Mouse (Mus musculus) thymus, postnatal 14 days (tissue): ENCODE results near the gene Pgap2.
A peak's percentile ranks its signal among the peaks of the same experiment; 100 is the strongest.

Experiments
- DNase-seq: peaks from one replicate; pipeline ENCODE4 v3.0.0; 2021

Pgap2 gene

DNA sequence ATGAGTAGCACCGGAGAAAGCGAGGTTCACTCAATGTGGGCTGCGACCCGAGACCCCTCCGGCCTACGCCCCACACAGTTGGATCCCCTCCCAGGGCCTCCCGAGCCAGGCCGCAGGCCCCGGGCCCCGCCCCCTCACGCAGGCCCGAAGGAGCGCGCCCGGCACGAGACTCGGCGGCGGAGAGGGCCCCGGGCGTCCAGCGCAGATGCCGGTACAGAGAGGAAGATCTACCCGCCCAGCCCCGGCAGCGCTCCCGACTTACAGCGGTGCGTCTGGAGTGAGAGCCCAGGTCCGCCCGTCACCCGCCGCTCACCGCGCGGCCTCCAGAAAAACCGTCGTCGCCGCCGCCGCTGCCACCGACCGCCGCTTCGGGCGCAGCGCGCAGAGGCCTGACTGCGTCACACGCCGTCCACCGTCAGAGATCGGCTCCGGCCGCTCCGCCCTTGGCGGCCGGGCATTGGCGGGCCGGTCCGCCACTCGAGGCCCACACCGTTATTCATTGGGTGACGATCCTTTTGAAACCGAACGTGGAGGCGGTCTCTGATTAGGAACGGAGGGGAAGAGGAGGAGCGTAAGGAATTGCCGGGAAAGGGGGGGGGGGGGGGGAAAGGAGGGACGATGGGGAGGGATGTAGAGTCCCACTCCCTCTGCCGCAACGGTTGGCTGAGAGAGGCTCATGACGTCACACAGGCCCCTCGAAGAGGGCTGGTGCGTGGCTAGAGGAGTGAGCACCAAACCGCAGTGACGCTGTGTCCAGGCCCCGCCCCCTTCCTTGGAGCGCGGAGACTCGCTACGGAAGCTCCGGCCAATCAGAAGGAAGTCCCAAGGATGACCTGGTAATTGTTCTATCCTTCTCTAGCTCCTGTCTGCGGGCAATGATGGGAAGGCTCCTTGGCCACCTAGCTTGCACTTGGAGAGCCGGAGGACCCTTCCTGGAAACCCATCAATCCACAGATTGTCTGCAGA, at the start of gene Pgap2, which contains the start of gene Nup98:
Gene Pgap2 (plus strand): TSS at position 453 of the 966 bp plus-strand sequence.
Gene Nup98 (minus strand): TSS at position 421 of the 966 bp plus-strand sequence.
- peak; percentile 99 for DNase-seq

DNA sequence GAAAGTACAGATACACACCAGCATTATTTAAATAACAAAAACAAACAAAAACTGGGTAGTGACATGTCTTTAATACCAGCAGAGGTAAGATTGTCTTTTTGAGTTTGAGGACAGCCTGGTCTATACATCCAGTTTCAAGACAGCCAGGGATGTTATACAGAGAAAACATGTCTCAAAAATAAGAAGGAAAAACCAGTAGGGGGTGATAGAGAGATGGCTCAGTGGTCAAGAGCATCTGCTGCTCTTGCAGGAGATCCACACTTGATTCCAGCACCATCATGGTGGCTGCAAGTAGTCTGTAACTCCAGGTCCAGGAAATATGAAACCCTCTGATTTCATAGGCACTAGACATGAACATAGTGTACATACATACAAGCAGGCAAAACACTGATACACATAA, 39.7 kb upstream of the Pgap2 start:
- DNase-seq, result peak; percentile 4

DNA sequence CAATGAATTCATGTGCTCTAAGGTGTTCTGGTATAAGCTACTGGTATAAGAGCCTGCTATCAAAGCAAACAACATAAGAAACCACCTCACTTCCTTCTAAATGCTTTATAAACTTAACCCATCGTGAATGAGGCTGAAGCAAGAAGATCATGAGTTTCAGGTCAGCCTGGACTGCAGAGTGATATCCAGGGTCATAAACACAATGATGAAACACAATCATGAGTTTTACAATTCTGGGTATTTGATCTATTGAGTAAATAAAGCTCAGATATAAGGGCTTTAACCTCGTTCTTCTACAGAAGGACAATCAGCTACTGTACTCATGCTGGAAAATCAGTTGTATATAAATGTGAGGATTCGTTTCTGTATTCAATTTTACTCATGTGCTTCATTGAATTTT, 26.2 kb upstream of the Pgap2 start:
- DNase-seq, result no peak

DNA sequence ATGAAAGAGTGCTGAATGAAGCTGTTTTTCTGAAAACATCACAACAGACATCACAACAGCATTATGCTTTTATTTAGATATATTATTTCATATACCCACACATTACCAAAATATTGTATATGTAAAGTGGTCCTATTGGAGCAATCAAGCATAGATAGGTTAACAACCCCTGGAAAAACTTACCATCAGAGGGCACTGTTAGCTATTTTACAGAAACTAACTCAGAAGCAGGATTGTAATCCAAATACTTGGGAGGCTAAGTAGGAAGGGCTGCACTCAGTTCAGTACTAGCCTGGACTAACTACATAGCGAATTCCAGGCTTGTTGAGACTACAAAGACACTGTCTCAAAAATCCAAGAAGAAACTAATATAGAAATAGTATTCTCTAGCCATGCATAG, 17.7 kb upstream of the Pgap2 start:
- no peak for DNase-seq

DNA sequence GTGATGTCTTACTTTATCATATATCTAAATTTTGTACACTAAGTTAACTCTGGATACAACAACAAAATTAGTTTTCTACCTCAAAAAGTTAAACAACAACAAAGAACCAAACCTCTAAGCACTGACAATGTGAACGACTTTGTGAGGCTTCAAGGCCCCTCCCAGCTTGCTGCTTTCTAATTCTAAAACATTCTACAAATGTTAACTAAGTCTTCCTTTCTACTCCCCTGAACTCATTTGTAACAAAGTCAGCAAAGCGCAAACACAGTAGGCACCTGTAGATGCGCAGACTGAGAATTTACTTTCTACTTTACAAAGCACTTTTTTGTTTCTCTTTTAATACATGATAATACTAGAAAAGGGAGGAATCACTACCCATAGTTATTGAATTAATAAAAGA, 9.4 kb upstream of the Pgap2 start:
- DNase-seq, result no peak

DNA sequence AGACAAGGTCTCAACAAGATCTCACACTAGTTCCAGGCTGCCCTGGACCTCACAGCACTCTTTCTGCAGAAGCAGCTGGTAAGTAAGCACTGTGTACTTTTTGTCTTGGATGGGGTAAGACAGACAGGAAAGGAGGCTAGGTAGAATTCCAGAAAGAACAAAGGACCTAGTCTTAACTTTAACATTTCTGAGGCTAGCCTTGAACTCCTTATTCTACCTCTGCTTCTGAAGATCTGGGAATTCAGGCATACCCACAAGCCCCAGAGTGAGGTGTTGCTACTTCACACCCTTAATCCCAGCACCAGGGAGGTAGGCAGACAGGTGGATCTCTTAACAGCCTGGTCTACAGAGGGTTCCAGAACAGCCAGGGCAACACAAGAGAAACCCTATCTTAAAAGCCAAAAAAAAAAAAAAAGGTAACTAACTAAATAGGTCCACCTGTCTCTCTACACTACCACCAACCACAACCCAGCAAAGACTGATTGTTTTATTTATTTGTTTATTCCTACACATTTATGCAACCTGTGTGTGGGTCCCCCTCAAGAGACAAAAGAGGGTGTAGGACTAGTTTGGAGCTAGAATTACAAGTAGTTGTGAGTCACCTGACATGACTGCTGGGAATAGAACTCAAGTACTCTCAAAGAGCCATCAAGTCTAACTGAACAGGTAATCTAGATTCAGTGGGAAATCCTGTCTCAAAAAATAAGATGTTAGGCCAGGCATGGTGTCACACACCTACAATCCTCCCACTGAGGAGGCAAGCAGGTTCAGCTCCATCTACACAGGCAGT, 8.8 kb upstream of the Pgap2 start:
- DNase-seq, result no peak

DNA sequence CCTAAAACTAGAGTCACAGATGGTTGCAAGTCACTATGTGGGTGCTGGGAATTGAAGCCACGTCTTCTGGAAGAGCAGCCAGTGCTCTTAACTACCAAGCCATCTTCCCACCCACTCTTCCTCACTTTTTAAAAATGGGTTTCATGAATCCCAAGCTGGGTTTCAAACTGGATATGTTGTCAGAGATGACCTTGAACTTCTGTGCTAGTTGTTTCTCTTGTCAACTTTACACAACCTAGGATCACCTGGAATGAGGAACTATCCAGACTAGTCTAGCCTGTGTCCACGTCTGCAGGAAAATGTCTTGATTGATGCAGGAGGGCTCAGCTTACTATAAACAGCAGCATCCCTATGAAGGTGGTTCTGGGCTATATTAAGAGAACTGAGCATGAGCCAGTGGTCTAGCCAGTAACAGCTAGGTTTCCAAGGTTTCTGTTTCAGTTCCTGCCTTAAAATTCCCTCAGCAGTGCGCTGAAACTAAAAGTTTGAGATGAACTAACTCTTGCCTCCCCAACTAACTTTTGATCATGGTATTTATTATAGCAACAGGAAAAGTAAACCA, 5.6 kb upstream of the Pgap2 start:
- DNase-seq, result no peak

DNA sequence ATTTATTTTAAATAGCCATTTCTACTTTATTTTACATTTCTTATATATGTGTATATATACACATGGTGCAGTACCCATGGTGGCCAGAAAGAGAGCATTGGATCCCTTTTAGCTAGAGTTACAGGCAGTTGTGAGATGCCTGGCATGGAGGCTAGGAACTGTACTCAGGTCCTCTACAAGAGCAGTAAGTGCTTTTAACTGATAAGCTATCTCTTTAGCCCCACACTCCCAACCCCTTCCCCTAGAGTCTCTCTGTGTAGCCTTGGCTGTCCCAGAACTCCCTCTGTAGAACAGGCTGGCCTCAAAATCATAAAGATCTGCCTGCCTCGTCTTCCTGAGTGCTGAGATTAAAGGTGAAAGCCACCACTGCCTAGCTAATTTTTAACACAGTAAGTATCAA, 4.4 kb upstream of the Pgap2 start:
- DNase-seq, result no peak

DNA sequence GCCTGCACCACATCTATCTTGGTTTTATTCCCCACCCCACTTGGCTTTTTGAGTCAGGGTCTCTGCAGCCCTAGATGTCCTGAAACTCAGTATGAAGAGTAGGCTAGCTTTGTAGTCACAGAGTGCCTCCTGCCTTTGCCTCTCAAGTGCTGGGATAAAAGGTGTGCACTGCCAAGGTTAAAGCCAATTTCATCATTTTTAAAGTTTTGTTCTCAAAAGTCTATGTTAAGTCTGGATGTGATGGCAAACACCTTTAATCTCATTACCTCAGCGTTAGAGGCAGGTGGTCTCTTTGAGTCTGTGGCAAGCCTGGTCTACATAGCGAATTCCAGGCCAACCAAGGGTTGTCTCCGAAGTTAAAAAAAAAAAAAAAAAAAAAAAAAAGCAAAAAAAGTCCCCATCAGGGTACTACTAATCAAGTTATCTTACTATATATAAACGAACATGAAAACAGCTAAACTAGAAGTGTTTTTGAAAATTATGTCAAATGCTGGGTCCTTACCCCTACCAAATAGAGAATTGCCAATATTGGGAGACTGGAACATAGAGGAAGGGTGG, 1.1 kb upstream of the Pgap2 start:
- DNase-seq, result no peak

DNA sequence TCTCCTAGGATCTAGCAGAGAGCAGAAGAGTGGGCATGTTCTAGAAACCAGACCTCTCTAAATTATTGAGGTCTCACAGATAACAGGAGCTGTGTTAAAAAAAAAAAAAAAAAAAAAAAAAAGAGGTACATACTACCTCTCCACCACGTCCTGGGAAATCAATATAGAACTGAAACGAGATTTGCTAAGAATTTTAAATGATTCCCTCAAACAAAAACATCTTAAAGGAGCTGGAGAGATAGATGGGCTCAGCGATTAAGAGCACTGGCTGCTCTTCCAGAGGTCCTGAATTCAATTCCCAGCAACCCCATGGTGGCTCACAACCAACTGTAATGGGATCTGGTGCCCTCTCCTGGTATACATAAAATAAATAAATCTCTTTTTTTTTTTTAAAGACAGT, 1.1 kb downstream of the Pgap2 start:
- DNase-seq, result no peak

DNA sequence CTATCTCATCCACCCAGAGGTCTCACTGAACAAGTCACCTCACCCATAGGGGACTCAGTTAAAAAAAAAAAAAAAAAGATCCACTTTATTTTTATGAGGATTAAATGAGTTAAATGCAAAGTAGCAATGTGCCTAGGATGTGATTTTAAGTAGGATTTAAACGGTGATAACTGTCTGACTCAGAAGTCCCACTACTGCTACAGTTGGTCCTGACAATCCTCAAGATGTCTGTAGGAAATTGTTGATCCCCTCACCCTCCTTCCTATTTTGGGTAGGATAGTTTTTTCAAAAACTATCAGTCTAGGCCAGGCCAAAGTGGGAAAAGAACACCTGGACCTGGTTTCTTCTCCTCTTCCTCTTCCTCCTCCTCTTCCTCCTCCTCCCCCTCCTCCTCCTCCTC, 11.9 kb downstream of the Pgap2 start:
- no peak for DNase-seq

DNA sequence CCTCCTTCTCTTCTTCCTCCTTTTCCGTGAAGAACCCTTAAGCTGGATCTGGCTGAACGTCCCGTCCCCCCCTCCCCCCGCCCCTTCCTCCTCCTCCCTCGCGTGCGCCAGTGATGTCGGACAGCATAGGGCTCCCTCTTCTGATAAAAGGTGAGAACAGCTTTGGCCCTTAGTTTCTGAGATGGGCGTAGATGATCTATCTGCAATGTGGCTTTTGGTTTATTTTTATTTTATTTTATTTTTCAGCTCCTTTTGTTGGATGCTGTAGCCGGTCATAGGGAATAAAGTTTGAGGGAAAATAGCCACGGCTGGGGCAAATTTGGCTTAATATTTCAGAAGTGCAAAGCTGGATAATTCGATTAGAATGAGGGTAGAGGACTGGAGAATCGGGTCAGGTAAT, 12.3 kb downstream of the Pgap2 start:
- peak; percentile 57 for DNase-seq

DNA sequence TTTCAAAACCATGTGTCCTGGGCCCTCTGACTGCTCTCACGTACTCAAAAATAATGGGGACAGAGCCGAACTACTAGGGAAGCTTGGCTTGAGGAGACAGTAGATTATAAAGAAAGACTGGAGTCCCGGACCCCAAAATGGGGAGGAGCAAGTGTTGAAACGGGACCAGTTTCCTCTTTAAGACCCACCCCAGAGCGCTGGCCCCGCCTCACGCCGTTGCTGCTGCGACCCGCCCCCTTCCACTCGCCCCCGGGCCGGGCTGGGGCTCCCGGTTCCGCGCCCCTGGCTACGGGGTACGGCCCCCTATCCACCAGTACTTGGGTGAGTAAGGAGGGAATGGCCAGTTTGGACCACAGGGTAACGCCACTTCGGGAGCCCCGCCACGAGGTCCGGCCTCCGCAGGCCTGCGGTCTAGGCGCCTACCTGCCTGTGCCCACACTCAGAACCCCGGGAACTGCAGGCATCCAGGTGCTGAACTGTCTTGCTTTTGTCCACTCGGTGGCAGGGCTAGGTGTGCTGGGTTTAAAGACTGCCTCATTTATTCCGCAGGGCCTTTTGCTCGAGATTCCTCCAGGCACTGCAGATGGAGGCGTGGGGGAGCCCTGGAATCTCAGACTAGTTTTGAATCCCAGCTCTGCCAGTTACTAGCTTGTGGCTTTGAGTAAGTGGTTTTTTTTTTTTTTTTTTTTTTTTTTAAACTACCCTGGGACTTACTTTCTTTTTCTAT, 13.0 kb downstream of the Pgap2 start:
- DNase-seq, result peak; percentile 88

DNA sequence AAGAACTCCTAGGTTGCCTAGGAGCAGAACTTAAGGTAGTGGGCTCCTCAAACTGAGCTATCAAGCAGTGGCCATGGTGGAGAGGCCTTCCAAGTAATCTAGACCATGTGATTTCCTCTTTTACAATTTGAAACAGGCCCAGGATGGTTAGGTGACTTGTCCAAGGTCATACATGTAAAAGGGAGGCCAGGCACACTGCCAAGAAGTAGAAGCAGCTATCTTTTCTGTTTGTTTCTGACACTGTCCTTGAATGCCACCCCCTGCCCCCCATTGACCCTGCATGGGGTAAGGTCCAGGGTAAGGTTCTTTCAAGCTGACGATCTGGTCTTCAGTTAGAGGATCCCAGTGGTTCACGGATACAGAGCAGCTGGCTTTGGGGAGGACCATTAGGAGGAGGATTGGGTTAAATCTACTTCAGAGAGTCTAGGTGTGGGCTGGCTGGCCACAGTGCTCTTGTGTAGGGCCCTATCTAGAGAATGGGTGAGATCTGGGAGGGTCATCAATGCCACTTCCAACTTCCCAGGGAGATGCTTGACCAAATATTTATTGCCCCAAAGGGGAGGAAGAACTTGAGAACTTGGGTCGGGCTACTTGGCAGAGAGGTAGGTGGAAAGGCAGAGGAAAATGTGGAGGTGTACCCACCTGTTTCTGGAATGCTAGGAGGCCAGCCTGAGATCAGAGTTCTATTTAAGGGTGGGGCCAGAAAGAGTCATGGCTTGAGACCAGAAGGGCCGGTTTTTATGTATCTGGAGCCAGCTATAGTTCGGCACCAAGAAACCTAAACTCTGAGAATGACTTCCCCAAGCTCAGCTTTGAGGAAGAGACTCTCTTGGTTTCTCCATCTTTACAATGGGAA, 14.1 kb downstream of the Pgap2 start:
- no peak for DNase-seq

DNA sequence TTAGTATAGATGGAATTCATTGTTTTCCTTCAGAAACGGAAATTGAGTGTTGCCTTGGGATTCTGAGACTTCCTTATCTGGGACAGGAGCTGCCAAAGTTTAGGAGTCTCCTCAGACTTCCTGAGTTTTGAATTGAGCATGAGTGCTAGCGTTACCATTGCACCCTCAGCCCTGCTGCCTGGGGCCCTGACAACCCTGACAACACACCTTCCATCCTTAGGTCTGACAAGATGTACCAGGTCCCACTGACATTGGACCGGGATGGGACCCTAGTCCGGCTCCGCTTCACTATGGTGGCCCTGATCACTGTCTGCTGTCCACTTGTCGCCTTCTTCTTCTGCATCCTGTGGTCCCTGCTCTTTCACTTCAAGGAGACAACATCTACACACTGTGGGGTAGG, 16.0 kb downstream of the Pgap2 start:
- DNase-seq, result no peak

DNA sequence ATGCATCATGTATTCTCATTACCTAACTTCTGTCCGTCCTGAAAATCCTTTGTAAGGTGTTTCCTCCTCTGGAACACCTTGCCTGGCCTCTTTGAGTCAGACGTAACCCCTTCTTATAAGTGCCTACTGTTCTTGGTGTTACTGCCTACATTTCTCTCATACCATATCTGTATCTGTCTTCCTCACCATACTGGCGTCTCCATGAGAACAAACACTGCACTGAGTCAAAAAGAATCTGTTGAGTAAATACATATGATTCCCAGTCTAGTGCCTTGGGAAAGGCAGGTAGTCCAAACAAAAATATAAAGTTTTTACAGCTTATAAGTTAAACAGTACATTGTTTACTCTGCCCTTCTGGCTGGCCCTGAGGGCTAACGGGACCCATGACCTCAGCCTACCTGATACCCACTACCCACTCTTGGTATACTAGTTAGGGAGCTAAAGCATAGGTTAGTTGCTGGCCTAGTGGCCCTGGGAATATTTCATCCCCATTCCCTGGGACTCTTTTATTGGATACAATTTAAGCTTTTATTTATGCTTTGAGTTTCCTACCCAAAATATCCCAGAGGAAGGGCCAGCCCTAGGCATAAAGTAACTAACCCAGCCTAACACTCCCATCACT, 18.2 kb downstream of the Pgap2 start:
- no peak for DNase-seq

DNA sequence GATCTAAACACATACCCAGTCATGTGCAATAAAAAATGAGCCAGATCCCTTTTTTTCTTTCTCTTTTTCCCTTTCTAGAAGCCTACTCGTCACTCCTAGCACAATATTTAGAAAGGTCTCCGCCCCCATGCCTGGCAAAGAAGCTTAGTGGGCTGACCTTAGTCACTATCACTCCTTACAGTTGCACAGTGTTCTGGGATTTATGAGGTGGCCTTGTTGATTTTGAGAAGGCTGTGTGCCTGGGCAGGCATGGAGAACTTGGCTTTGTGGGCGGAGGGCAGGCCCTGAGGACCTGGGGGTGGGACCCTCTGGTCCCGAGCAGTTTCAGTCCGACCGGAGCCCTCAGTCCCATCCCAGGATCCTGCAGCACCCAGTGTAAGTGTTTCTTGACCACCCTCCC, 19.8 kb downstream of the Pgap2 start:
- DNase-seq, result no peak

DNA sequence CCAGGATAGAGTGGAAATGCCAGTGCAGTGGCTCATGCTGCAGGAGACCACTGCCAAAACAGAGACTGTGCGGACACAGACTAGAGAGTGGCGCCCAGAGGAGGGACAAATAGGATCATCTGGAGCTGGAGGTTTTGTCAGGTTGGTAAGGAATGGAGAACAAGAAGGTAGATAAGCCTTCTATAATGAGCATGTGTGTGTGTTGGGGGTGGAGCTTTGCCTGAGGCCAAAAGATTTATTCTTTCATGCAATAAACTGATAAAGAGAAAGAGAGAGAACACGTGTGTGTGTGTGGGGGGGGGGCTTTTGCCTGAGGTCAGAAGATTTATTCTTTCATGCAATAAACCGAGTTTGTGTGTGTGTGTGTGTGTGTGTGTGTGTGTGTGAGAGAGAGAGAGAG, 23.1 kb downstream of the Pgap2 start:
- DNase-seq, result no peak

DNA sequence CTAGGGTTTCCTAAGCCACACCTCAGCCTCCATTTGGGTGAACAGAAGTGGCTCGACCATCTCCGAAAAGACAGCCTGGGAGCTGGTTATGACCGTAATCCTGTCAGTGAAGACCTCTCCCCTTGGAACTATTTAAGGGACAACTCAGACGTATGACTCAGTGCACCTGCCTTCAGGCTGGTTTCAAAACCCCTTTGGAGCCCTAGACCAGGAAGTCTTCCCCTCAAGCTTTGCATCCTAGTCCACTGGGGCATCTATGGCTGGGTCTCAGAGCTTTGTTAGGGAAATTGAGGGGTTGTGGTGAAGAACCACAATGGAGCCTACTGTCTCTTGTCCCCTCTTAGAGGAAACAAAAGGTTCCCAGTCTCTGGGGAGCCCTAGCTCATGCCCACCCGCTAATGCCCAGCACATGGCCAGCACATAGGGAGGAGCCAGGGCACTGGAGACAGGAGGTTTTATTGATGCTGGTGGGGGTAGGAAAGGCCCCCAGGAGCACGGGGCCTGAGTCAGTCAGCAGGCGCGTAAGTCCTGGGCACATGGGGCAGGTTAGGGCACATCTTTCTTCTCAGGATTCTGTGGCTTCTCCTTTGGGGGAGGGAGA, 28.8 kb downstream of the Pgap2 start:
- DNase-seq, result no peak

DNA sequence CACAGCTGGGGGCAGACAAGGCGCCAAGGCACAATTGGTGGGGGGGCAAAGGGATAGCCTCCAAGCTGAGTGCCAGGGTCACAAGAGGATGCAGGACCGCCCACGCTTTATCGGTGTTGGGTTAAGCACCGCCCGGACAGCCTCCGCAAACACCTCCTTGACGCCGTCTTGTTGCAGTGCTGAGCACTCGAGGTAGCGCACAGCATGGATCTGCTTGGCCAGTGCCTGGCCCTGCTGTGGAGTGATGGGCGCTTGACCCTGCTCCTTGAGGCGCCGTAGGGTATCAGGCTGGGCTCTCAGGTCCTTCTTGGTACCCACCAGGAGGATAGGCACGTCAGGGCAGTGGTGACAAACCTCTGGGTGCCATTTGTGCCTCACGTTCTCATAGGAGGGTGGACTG, 29.6 kb downstream of the Pgap2 start:
- no peak for DNase-seq

DNA sequence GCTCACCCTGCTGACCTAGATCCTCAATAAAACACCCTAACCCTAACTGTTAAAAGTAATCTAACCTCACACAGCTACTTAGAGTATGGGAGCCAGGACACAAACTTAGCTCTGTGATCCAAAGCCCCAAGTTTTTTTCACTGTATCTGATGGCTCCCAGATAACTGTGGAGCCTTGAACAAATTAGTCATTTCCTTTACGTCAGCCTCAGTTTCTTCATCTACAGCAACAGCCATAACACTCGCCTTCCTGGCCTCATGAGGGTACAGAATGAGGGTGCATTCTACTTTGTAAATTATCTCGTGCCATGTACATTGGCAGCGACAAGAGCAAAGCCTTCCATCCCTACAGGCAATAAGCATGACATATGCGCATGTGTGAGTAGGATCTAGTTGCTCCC, 32.4 kb downstream of the Pgap2 start:
- no peak for DNase-seq
